Comparison of ENCODE assay signal across 8 mouse cellular contexts in the genomic region with DNA sequence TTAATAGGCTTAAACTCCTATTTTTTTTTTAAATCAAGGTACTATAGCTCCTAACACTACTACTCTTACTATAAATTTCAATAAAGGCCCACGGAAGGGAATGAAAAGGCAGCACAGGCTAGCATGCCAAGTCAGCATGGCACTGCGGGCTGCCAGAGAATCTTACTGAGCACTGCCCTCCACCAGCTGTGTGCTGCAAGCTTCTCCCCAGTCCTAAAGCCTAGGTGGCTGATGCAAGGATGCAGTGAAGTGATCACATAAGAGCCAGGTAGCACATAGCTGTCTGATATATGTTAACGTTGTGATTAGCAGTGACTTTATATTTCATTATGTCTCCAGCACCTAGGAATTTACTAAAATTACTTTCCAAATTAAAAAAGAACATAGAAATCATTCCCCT. TPM values are rescaled to one million over a fixed set of nuclear protein-coding genes. Genes with fewer than 3 reads are reported as not detected.
A peak's percentile ranks its signal among the peaks of the same experiment; 100 is the strongest.
DNase-seq lines count a peak whose midpoint lies in the region; ATAC-seq and TF ChIP-seq lines count a peak whose summit lies in the region.

No protein-coding gene starts in this region.

- 33% methylated on average over 3 of the region's 3 CpGs for WGBS in heart, embryonic 13.5 days
- 41% methylated on average over 3 of the region's 3 CpGs for WGBS in forebrain, embryonic 10.5 days
- 25% methylated on average over 3 of the region's 3 CpGs for WGBS in neural tube, embryonic 13.5 days

- no peak for ATAC-seq in heart, embryonic 13.5 days (ENCODE audit: extremely low read depth, insufficient number of reproducible peaks, low FRiP score, low TSS enrichment)
- no peak for ATAC-seq in G1E (ENCODE audit: extremely low read depth, insufficient number of reproducible peaks, low FRiP score, poor library complexity, severe bottlenecking)
- no peak for ATAC-seq in neural tube, embryonic 13.5 days (ENCODE audit: low read depth)

- no peak overlapping the region for H3K27ac ChIP-seq in heart, embryonic 13.5 days (replicated peaks)
- no peak overlapping the region for H3K27ac ChIP-seq in forebrain, embryonic 10.5 days
- H3K27ac ChIP-seq in neural tube, embryonic 13.5 days (replicated peaks) = no peak overlapping the region

- H3K4me3 ChIP-seq in heart, embryonic 13.5 days = peak overlapping the region; percentile 76
- H3K4me3 ChIP-seq in G1E (ENCODE audit: low read depth, low read length) = peak overlapping the region; percentile 84
- peak overlapping the region; percentile 79 for H3K4me3 ChIP-seq in forebrain, embryonic 10.5 days
- H3K4me3 ChIP-seq in neural tube, embryonic 13.5 days = peak overlapping the region; percentile 27

- H3K36me3 ChIP-seq in heart, embryonic 13.5 days = peaks cover 14% of the 10 kb centered on the region
- H3K36me3 ChIP-seq in G1E (replicated peaks) = peaks cover 29% of the 10 kb centered on the region
- H3K36me3 ChIP-seq in forebrain, embryonic 10.5 days (replicated peaks) = peaks cover 17% of the 10 kb centered on the region
- H3K36me3 ChIP-seq in neural tube, embryonic 13.5 days = 0 out of 2 replicates have a peak, but pooled peaks cover 6% of the 10 kb centered on the region

- TF ChIP-seq CTCF in G1E (IDR thresholded peaks at IDR 0.05; ENCODE audit: low read depth, low read length) = no peak

- H3K9ac ChIP-seq in heart, embryonic 13.5 days = peak overlapping the region; percentile 73
- H3K9ac ChIP-seq in neural tube, embryonic 13.5 days = peak overlapping the region; percentile 64

- no peaks in the 10 kb centered on the region for H3K27me3 ChIP-seq in heart, embryonic 13.5 days (replicated peaks)
- no peaks in the 10 kb centered on the region for H3K27me3 ChIP-seq in G1E (ENCODE audit: insufficient read depth, low read length)
- no peaks in the 10 kb centered on the region for H3K27me3 ChIP-seq in forebrain, embryonic 10.5 days (ENCODE audit: poor library complexity, severe bottlenecking)
- H3K27me3 ChIP-seq in neural tube, embryonic 13.5 days = no peaks in the 10 kb centered on the region

- DNase-seq in heart, postnatal 25 days (ENCODE audit: low spot score) = no peak
- DNase-seq in G1E (ENCODE audit: low spot score) = peak; percentile 25
- DNase-seq in forebrain, embryonic 10.5 days (ENCODE audit: extremely low spot score, low spot score) = no peak
- peak; percentile 10 to 12 for DNase-seq in kidney, postnatal 4 days
- no peak for DNase-seq in testis, postnatal 10 days (ENCODE audit: low spot score)
- DNase-seq in left cerebral cortex, adult 18-20 months (ENCODE audit: low spot score in 2 of 2) = no peak

- H3K4me2 ChIP-seq in heart, embryonic 13.5 days = peak overlapping the region; percentile 95
- peak overlapping the region; percentile 96 for H3K4me2 ChIP-seq in neural tube, embryonic 13.5 days

- H3K9me3 ChIP-seq in heart, embryonic 13.5 days = no peaks in the 10 kb centered on the region
- no peaks in the 10 kb centered on the region for H3K9me3 ChIP-seq in G1E (replicated peaks)
- H3K9me3 ChIP-seq in forebrain, embryonic 10.5 days = no peaks in the 10 kb centered on the region
- H3K9me3 ChIP-seq in neural tube, embryonic 13.5 days = no peaks in the 10 kb centered on the region

- intact Hi-C loops in heart, postnatal 25 days (cut with DNase I) = no loop called here

- peaks cover 14% of the 10 kb centered on the region for H3K4me1 ChIP-seq in heart, embryonic 13.5 days
- peaks cover 19% of the 10 kb centered on the region for H3K4me1 ChIP-seq in G1E (ENCODE audit: insufficient read depth, low read depth, low read length)
- peaks cover 12% of the 10 kb centered on the region for H3K4me1 ChIP-seq in forebrain, embryonic 10.5 days
- H3K4me1 ChIP-seq in neural tube, embryonic 13.5 days (replicated peaks) = peaks cover 14% of the 10 kb centered on the region

RNA-seq across cellular contexts. Expression of a gene that starts 1.1 kb away (rescaled TPM):
- polyA plus RNA-seq in heart, embryonic 13.5 days (2015; fragmentation: Nextera tagmentation; extraction: Ambion mirVana) = 22.9 and 24.4 TPM in 2 replicates
- 10 to 100 TPM; 45.1 to 45.4 TPM for total RNA-seq in heart, postnatal 25 days (2021)
- total RNA-seq in G1E (2014; fragmentation: Nextera tagmentation) (187 and 239 TPM in 2 replicates), G1E (2017) (107 and 124 TPM in 2 replicates)
- polyA plus RNA-seq in G1E (2012) = 118 and 125 TPM in 2 replicates
- polyA plus RNA-seq in forebrain, embryonic 10.5 days (2016; fragmentation: Nextera tagmentation; extraction: Ambion mirVana) = 28.2 and 29.3 TPM in 2 replicates
- 13.9 and 14.7 TPM in 2 replicates for polyA plus RNA-seq in neural tube, embryonic 13.5 days (2015; fragmentation: Nextera tagmentation; extraction: Ambion mirVana)
- total RNA-seq in left cerebral cortex, adult 18-20 months (2021) = 10 to 100 TPM; 57.6 to 57.9 TPM

RNA-seq across cellular contexts. Expression of a gene that starts 17.0 kb away (rescaled TPM):
- polyA plus RNA-seq in heart, embryonic 13.5 days (2015; fragmentation: Nextera tagmentation; extraction: Ambion mirVana) = 29.2 and 30.5 TPM in 2 replicates
- 10 to 100 TPM; 10.3 to 11.9 TPM for total RNA-seq in heart, postnatal 25 days (2021)
- total RNA-seq in G1E (2014; fragmentation: Nextera tagmentation) (12.3 and 16.1 TPM in 2 replicates), G1E (2017) (18.7 and 19.7 TPM in 2 replicates)
- polyA plus RNA-seq in G1E (2012) = 1.7 and 2.0 TPM in 2 replicates
- polyA plus RNA-seq in forebrain, embryonic 10.5 days (2016; fragmentation: Nextera tagmentation; extraction: Ambion mirVana) = 25.9 and 26.1 TPM in 2 replicates
- 30.2 and 32.0 TPM in 2 replicates for polyA plus RNA-seq in neural tube, embryonic 13.5 days (2015; fragmentation: Nextera tagmentation; extraction: Ambion mirVana)
- total RNA-seq in left cerebral cortex, adult 18-20 months (2021) = 10 to 100 TPM; 12.2 to 14.9 TPM

RNA-seq across cellular contexts. Expression of a gene that starts 17.0 kb away (rescaled TPM):
- polyA plus RNA-seq in heart, embryonic 13.5 days (2015; fragmentation: Nextera tagmentation; extraction: Ambion mirVana) = 3.3 TPM in 2 replicates
- total RNA-seq in heart, postnatal 25 days (2021) = 1 to 10 TPM in 1 of 2 experiments, under 1 TPM in 1; 0.70 to 1.3 TPM
- total RNA-seq in G1E (2014; fragmentation: Nextera tagmentation) = 2.4 TPM in 1 of 2 replicates, not detected in the other
- total RNA-seq in G1E (2017) = 0.66 and 3.9 TPM in 2 replicates
- 1.7 and 1.9 TPM in 2 replicates for polyA plus RNA-seq in G1E (2012)
- polyA plus RNA-seq in forebrain, embryonic 10.5 days (2016; fragmentation: Nextera tagmentation; extraction: Ambion mirVana) = 5.1 and 5.7 TPM in 2 replicates
- polyA plus RNA-seq in neural tube, embryonic 13.5 days (2015; fragmentation: Nextera tagmentation; extraction: Ambion mirVana) = 6.6 and 8.3 TPM in 2 replicates
- total RNA-seq in left cerebral cortex, adult 18-20 months (2021) = 1 to 10 TPM; 3.0 to 3.9 TPM

RNA-seq across cellular contexts. Expression of a gene that starts 18.3 kb away (rescaled TPM):
- 5.8 and 8.1 TPM in 2 replicates for polyA plus RNA-seq in heart, embryonic 13.5 days (2015; fragmentation: Nextera tagmentation; extraction: Ambion mirVana)
- 1 to 10 TPM; 1.2 to 2.5 TPM for total RNA-seq in heart, postnatal 25 days (2021)
- 31.6 and 36.9 TPM in 2 replicates for total RNA-seq in G1E (2014; fragmentation: Nextera tagmentation)
- 30.4 and 33.3 TPM in 2 replicates for total RNA-seq in G1E (2017)
- 4.0 and 4.7 TPM in 2 replicates for polyA plus RNA-seq in G1E (2012)
- 11.2 and 12.5 TPM in 2 replicates for polyA plus RNA-seq in forebrain, embryonic 10.5 days (2016; fragmentation: Nextera tagmentation; extraction: Ambion mirVana)
- 8.4 and 9.3 TPM in 2 replicates for polyA plus RNA-seq in neural tube, embryonic 13.5 days (2015; fragmentation: Nextera tagmentation; extraction: Ambion mirVana)
- 1 to 10 TPM; 4.9 to 5.4 TPM for total RNA-seq in left cerebral cortex, adult 18-20 months (2021)

RNA-seq across cellular contexts. Expression of a gene that starts 18.6 kb away (rescaled TPM):
- 0.25 TPM in 1 of 2 replicates, not detected in the other for polyA plus RNA-seq in heart, embryonic 13.5 days (2015; fragmentation: Nextera tagmentation; extraction: Ambion mirVana)
- not detected for total RNA-seq in heart, postnatal 25 days (2021)
- 2.5 and 12.2 TPM in 2 replicates for total RNA-seq in G1E (2014; fragmentation: Nextera tagmentation)
- 0.27 and 2.4 TPM in 2 replicates for total RNA-seq in G1E (2017)
- polyA plus RNA-seq in G1E (2012) = 7.0 and 9.5 TPM in 2 replicates
- polyA plus RNA-seq in forebrain, embryonic 10.5 days (2016; fragmentation: Nextera tagmentation; extraction: Ambion mirVana) = 0.42 TPM in 1 of 2 replicates, not detected in the other
- 0.88 TPM in 1 of 2 replicates, not detected in the other for polyA plus RNA-seq in neural tube, embryonic 13.5 days (2015; fragmentation: Nextera tagmentation; extraction: Ambion mirVana)
- total RNA-seq in left cerebral cortex, adult 18-20 months (2021) = not detected

Comparison
In these comparisons a context has a peak if more than half of its experiments do, and no peak if none do; other contexts are left out.
1. H3K4me3 ChIP-seq: peak in every context shown above with its lines; median percentile 84 in G1E; 79 in forebrain, embryonic 10.5 days; 76 in heart, embryonic 13.5 days; 27 in neural tube, embryonic 13.5 days.
2. DNase-seq: peak in G1E (single experiment) and kidney, postnatal 4 days (2 of 2); none in heart, postnatal 25 days (single experiment), forebrain, embryonic 10.5 days (single experiment), testis, postnatal 10 days (single experiment) and left cerebral cortex, adult 18-20 months (0 of 2).